Mouse (Mus musculus) liver, embryonic 15.5 days (tissue): ENCODE measurements at regions not wholly inside any gene's neighbourhood (a gene's known extent, or its start where the extent isn't known, plus 50 kb on each side); places are given as distances from the start of the nearest gene placed in this dataset.

Experiments used
- ATAC-seq: fragments of 200-750 bp; cut with Nextera tagmentation; 2 replicates; pipeline ENCODE4 v1.8.0; 2017; ENCODE audit warnings: moderate number of reproducible peaks, mild to moderate bottlenecking, moderate library complexity; ENCODE audit not compliant: insufficient read depth
- H3K27ac ChIP-seq: fragments of 300-500 bp; sonication (generic); replicated peaks from 2 replicates; pipeline ENCODE4 v1.5.1; 2015; ENCODE audit warnings: mild to moderate bottlenecking, inconsistent platforms
- H3K27me3 ChIP-seq: fragments of 300-500 bp; sonication (generic); 2 replicates; pipeline ENCODE4 v1.6.1; 2015; ENCODE audit warnings: mild to moderate bottlenecking, inconsistent platforms
- H3K36me3 ChIP-seq: fragments of 300-500 bp; sonication (generic); replicated peaks from 2 replicates; pipeline ENCODE4 v1.6.1; 2015; ENCODE audit warnings: moderate library complexity, mild to moderate bottlenecking, inconsistent platforms
- H3K4me1 ChIP-seq: fragments of 300-500 bp; sonication (generic); replicated peaks from 2 replicates; pipeline ENCODE4 v1.6.1; 2015; ENCODE audit warnings: inconsistent platforms
- H3K4me2 ChIP-seq: fragments of 300-500 bp; sonication (generic); 2 replicates; pipeline ENCODE4 v1.6.1; 2015; ENCODE audit warnings: moderate library complexity, mild to moderate bottlenecking, inconsistent platforms
- H3K4me3 ChIP-seq: fragments of 300-500 bp; sonication (generic); replicated peaks from 2 replicates; pipeline ENCODE4 v1.5.1; 2015; ENCODE audit warnings: mild to moderate bottlenecking, inconsistent platforms
- H3K9ac ChIP-seq: fragments of 300-500 bp; sonication (generic); 2 replicates; pipeline ENCODE4 v1.6.1; 2015; ENCODE audit warnings: moderate library complexity, mild to moderate bottlenecking, inconsistent platforms
- H3K9me3 ChIP-seq: fragments of 300-500 bp; sonication (generic); replicated peaks from 2 replicates; pipeline ENCODE4 v1.6.1; 2016; ENCODE audit warnings: inconsistent platforms
- WGBS: fragments of 180-500 bp; shearing (Covaris S2); methylation state at CpG from one replicate; pipeline ENCODE4 v1.1.7; 2015; ENCODE audit warnings: mixed read lengths; ENCODE audit not compliant: insufficient replicate concordance; 5-methylcytosine and 5-hydroxymethylcytosine counted together

DNA sequence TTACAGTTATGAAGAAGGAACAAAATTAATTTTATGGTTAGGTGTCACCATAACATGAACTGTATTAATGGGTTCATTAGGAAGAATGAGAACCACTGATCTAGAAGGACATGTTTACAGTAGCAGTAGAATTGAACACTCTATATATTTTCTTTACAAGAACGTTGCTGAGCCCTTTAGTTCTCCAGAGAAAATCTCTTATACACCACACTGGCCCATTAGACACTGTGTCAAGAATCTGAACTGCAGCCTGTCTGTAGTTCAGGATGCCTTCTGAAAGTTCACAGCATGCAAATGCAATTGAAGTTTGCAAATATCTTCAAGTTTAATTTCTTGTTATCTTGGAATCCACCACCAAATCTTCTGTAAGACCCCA is 307.6 kb downstream of the Phf14 start:
- H3K27ac ChIP-seq = no peak overlapping the region
- no peaks in the 10 kb centered on the region for H3K9me3 ChIP-seq
- H3K4me3 ChIP-seq = no peak overlapping the region
- no peaks in the 10 kb centered on the region for H3K4me1 ChIP-seq
- H3K27me3 ChIP-seq = no peaks in the 10 kb centered on the region
- no peaks in the 10 kb centered on the region for H3K36me3 ChIP-seq
- H3K4me2 ChIP-seq = no peak overlapping the region
- no peak for ATAC-seq
- WGBS = 41% methylated on average over 1 of the region's 1 CpGs
- no peak overlapping the region for H3K9ac ChIP-seq

DNA sequence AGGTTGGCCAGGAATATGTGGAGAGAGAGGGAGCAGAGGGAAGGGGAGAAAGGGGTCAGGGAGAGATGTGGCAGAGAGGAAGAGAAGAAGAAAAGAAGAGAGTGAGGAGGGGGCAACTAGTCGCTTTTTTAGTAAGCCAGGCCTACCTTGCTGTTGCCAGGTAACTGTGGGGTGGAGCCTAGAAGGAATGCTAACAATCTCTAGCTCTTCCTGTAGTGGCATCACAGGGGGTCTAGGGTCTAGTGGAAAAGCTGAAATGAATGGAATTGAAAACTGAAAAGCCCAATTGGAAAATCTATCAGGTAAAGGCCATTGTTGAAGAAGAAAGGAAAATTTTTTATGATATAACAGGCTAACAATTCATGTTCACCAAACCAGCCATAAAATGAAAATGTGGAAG is 336.5 kb downstream of the Phf14 start:
- no peak overlapping the region for H3K4me2 ChIP-seq
- no peaks in the 10 kb centered on the region for H3K9me3 ChIP-seq
- no peak overlapping the region for H3K9ac ChIP-seq
- no peak overlapping the region for H3K27ac ChIP-seq
- no peak overlapping the region for H3K4me3 ChIP-seq
- H3K27me3 ChIP-seq = no peaks in the 10 kb centered on the region
- 33% methylated on average over 1 of the region's 1 CpGs for WGBS
- H3K4me1 ChIP-seq = no peaks in the 10 kb centered on the region
- no peaks in the 10 kb centered on the region for H3K36me3 ChIP-seq
- ATAC-seq = no peak

DNA sequence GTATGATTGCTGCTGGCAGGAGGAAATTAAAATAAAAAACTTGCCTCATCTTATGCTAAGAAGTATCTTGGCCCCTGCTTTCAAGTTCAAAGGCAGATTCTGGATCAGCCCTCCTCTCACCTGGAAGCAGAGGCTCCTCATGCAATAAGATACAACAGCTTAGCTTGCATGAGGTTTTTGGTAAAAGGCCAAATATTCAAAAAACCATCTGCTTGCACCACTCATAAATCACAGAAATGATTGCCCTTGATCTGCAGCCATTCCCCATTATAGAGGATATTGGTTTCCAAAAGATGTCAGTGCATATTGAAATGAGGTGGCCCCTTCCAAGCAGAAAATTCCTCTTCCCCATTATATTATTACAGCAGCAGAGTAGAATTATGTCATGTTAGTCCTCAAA is 340.4 kb downstream of the Phf14 start:
- H3K27me3 ChIP-seq = no peaks in the 10 kb centered on the region
- no peak overlapping the region for H3K4me2 ChIP-seq
- no peak for ATAC-seq
- H3K9me3 ChIP-seq = no peaks in the 10 kb centered on the region
- H3K4me1 ChIP-seq = no peaks in the 10 kb centered on the region
- H3K9ac ChIP-seq = no peak overlapping the region
- no peaks in the 10 kb centered on the region for H3K36me3 ChIP-seq
- no peak overlapping the region for H3K27ac ChIP-seq
- no peak overlapping the region for H3K4me3 ChIP-seq

DNA sequence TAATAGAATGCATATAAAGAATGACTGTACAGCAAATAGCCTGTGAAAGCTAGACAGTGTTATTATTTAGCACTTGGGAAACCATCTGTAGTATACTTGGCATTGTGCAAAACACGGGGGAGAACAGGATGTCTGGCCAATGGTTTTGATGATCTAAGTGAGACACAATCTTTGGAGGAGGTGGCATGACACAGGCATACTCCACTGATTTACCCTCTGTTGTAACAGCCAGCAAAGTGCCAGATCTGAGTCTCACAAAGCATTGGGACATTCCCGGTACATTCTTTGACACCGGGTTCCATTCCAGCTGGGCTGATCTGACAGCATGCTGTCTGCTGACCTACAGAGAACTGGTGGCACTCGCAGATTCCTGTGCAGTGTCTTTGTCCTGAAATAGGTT is 341.0 kb downstream of the Phf14 start:
- Histone ChIP-seq H3K36me3 (no peaks in the 10 kb centered on the region), H3K27ac (no peak overlapping the region), H3K9ac (no peak overlapping the region), H3K4me2 (no peak overlapping the region), H3K4me1 (no peaks in the 10 kb centered on the region), H3K9me3 (no peaks in the 10 kb centered on the region), H3K27me3 (no peaks in the 10 kb centered on the region), H3K4me3 (no peak overlapping the region)
- WGBS = 70% methylated on average over 4 of the region's 4 CpGs
- ATAC-seq = no peak

DNA sequence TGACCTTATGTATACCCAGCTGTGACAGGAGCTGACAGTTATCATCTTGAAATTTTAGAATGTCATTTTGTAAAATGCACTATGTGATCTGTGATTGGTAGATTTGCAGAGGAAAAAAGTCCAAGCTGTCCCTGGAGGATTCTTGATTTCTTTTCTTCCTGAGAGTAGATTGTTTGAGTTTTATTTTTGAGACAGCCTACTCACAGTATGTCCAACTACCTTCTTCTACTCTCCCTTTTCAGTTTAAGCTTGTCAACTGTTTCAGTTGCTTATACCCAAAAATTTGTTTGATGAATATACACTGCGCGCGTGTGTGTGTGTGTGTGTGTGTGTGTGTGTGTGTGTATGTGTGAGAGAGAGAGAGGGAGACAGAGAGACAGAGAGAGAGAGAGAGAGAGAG is 346.9 kb downstream of the Phf14 start:
- WGBS = 81% methylated on average over 3 of the region's 3 CpGs
- ATAC-seq = no peak

DNA sequence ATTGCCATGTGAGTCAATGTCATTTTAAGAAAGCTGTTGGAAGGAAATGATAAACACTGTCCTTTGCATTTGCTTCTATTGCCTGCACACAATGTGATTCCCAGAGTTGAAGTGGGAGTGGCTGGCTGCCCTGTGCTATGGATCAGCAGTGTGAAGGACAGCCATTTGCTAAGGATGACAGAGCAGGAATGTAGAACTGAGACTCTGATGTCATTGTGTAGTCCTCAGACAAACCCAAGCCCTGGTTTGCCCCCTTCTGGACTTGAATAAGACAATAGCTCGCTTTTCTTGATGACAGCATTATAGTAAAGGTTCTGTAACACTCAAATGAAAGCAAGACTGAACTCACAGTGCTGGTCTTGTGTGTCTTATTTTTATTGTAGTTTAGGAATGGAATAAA is 347.8 kb downstream of the Phf14 start:
- no peak overlapping the region for H3K9ac ChIP-seq
- H3K4me3 ChIP-seq = no peak overlapping the region
- 46% methylated on average over 1 of the region's 1 CpGs for WGBS
- H3K4me1 ChIP-seq = no peaks in the 10 kb centered on the region
- H3K9me3 ChIP-seq = no peaks in the 10 kb centered on the region
- no peaks in the 10 kb centered on the region for H3K27me3 ChIP-seq
- no peaks in the 10 kb centered on the region for H3K36me3 ChIP-seq
- no peak overlapping the region for H3K4me2 ChIP-seq
- ATAC-seq = no peak
- H3K27ac ChIP-seq = no peak overlapping the region

More for the DNA sequence above, 346.9 kb downstream of the Phf14 start:
- Histone ChIP-seq H3K9me3 (no peaks in the 10 kb centered on the region), H3K9ac (no peak overlapping the region), H3K27ac (no peak overlapping the region), H3K4me3 (no peak overlapping the region), H3K27me3 (no peaks in the 10 kb centered on the region), H3K4me1 (no peaks in the 10 kb centered on the region), H3K4me2 (no peak overlapping the region), H3K36me3 (no peaks in the 10 kb centered on the region)

DNA sequence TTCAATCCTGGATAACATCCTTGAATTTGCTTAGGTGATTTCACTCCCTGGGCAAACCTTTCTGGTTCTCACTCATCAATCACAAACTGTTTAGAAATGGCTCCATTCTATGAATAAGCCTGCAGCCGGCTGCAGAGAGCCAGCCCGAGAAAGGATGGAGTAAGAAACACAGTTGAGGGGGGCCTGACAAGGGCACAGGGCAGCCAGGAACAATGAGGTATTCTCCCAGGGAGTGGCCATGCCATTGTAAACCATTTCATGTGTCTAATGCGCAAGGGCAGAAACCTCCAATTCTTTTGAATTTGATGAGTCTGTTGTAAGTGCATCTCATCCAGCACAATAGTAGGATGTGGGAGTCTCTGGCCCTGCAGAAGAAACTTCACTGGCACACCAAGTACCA is 350.7 kb downstream of the Phf14 start:
- no peaks in the 10 kb centered on the region for H3K9me3 ChIP-seq
- no peaks in the 10 kb centered on the region for H3K27me3 ChIP-seq
- H3K4me1 ChIP-seq = no peaks in the 10 kb centered on the region
- WGBS = 70% methylated on average over 3 of the region's 3 CpGs
- H3K4me3 ChIP-seq = no peak overlapping the region
- ATAC-seq = no peak
- H3K9ac ChIP-seq = no peak overlapping the region
- no peak overlapping the region for H3K27ac ChIP-seq
- H3K36me3 ChIP-seq = no peaks in the 10 kb centered on the region
- no peak overlapping the region for H3K4me2 ChIP-seq

DNA sequence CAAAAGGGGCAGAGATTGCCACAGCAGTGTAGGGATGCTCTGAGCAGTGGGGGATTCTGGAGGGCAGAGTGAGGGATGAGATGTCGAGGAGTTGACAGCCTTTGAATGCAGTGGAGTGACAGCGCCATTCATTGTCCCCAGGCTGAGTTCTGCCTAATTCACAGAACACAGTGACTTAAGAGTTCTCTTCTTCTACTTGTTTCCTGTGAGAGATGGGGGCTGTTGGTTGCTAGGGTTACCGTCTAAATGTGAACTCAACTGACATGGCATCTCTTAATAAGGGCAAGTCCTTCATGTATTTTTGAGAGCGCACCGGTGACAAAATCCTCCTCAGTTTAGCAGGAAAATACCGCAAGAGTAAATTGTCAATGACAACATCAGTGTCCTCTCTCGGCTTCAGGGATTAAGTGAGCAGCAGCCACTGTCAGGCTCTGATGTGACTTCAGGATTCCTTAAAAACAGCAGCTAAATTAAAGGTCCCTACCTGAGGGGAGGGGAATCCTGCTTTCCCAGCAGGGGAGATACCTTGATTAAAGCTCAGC is 351.4 kb downstream of the Phf14 start:
- H3K27me3 ChIP-seq = no peaks in the 10 kb centered on the region
- 71% methylated on average over 7 of the region's 7 CpGs for WGBS
- ATAC-seq = no peak

DNA sequence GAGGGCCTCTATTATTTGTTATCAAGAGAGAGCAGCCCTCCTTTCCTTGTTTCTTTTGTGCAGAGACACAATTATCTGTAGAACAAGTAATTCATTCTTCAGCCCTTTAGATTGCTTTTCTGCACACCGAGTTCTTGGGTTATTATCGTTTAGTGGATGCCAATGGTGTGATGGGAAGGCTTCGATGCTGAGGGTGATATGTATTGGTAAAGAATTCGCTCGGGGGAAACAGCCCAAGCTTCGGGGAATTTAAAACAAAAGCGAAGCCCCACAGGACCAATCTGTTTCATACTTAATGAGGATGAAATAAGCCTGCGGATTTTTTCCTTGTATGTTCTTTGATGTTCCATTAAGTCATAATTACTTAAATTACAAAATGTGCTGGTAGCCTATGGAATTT is 352.0 kb downstream of the Phf14 start:
- H3K27me3 ChIP-seq = no peaks in the 10 kb centered on the region
- H3K4me3 ChIP-seq = no peak overlapping the region
- ATAC-seq = no peak
- H3K4me2 ChIP-seq = no peak overlapping the region
- WGBS = 66% methylated on average over 8 of the region's 8 CpGs
- no peak overlapping the region for H3K9ac ChIP-seq
- H3K27ac ChIP-seq = no peak overlapping the region
- H3K4me1 ChIP-seq = no peaks in the 10 kb centered on the region
- no peaks in the 10 kb centered on the region for H3K36me3 ChIP-seq
- H3K9me3 ChIP-seq = no peaks in the 10 kb centered on the region

More for the DNA sequence above, 351.4 kb downstream of the Phf14 start:
- Histone ChIP-seq H3K4me2 (no peak overlapping the region), H3K4me3 (no peak overlapping the region), H3K27ac (no peak overlapping the region), H3K4me1 (no peaks in the 10 kb centered on the region), H3K9me3 (no peaks in the 10 kb centered on the region), H3K36me3 (no peaks in the 10 kb centered on the region), H3K9ac (no peak overlapping the region)

DNA sequence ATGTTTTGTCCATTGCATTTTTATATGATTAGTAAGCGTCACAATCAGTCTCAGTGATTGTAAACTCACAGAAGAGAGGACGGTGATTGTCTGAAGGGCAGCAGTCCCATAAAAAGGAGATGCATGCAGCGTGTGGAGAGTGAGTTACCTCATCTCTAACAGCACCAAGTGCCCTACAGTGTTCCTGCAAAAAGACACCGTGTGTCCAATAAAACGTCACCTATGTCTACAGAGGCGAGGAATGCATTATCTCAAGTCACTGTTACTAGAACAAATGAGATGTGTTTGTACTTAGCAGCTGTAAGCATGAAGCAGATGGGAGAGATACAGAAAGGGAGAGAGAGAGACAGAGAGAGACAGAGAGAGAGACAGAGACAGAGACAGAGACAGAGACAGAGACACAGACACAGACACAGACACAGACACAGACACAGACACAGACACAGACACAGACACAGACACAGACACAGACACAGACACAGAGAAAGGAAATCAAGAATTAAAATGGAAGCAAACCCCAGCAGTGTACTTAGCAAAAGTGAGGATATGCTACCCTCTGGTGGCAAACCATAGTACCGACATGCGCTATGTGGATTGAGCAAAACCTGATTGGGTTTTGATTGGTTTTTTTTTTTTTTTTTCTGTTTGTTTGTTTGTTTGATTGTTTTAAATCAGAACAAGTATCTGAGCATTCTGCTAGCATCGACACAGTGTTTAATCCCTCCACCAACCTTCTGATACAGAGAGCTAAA is 352.9 kb downstream of the Phf14 start:
- no peak overlapping the region for H3K27ac ChIP-seq
- H3K27me3 ChIP-seq = no peaks in the 10 kb centered on the region
- H3K4me3 ChIP-seq = no peak overlapping the region
- no peaks in the 10 kb centered on the region for H3K36me3 ChIP-seq
- 38% methylated on average over 9 of the region's 9 CpGs for WGBS
- no peak for ATAC-seq
- H3K4me2 ChIP-seq = no peak overlapping the region
- no peaks in the 10 kb centered on the region for H3K4me1 ChIP-seq
- H3K9ac ChIP-seq = no peak overlapping the region
- H3K9me3 ChIP-seq = no peaks in the 10 kb centered on the region
